Mouse (Mus musculus): Measurements from ENCODE around the gene C1qc. TPM values are rescaled to one million over a fixed set of nuclear protein-coding genes. Genes with fewer than 3 reads are reported as not detected.

Gene C1qc
- 55.9 and 82.1 TPM in 2 replicates for polyA plus RNA-seq (2015; fragmentation: Nextera tagmentation; extraction: Ambion mirVana)

DNA sequence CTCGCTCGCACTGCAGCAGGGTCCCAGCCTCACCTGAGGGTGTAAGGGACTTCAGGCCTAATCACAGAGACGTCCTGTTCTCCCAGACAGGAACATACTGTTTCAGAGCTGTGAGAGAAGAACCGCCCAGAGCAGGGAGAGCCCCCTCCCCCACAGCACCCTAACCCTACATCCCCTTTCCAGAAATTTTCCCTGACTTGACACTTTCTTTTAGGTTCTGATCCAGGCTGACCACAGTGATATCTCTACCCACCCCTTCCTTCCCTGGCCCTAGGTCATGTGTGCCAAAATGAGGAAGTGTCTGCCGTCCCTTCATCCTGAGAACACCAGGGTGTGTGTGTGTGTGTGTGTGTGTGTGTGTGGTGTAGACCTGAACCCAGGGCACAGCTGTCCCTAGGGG lies at the start of gene C1qc:
TSS of gene C1qc (minus strand) at position 255 of the 400 bp plus-strand sequence.

DNA sequence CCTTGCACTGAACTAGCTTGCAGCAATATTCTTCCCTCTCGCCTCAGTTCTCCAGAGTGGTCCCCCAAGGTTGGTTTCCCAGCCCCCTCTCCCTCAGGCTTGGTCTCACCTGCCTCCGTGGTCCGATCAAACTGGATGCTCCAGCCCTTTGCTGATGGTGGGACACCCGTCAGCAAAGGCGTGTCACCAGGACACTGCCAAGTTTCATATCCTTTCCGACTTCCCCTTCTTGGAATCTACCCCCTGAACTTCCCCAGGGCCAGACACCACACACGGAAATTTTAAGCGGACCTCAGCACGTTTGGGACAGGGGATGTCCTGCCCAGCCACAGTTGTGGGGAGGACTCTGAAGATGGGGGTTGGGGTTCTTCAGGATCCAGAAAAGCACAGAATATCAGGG lies 5.8 kb upstream of the C1qc start, which contains the start of gene C1qa:
TSS of gene C1qa (minus strand) at position 167 of the 400 bp plus-strand sequence.

DNA sequence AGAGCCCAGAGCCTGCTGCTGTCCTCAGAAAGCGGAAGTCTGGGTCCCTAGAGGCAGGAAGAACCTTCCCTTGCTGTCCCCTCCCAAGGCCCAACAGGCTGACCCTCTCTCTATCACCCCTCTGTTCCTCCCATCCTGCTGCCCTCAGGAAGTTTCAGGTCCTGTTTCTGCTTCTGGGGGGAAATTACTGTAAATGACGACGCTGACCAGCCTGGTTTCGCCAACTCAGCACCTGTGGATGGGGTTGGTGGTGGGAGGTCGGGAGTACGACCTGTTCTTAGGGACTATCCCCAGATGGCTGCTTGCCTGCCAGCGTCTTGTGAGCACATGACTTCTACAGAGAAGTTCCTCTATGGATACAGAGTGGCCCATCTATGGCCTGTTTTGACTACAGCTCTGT lies 6.8 kb downstream of the C1qc start, which contains the start of gene C1qb:
TSS of gene C1qb (minus strand) at position 87 of the 400 bp plus-strand sequence.

Other genes with a start within 250 kb of the C1qc start
- 1.3 and 2.0 TPM in 2 replicates for gene Ephb2, start 57.1 kb downstream of the C1qc start, polyA plus RNA-seq (2015; fragmentation: Nextera tagmentation; extraction: Ambion mirVana)
- gene C1qb, start 6.9 kb downstream of the C1qc start, polyA plus RNA-seq (2015; fragmentation: Nextera tagmentation; extraction: Ambion mirVana) = 96.7 and 155 TPM in 2 replicates
- 56.6 and 89.9 TPM in 2 replicates for gene C1qa, start 5.7 kb upstream of the C1qc start, polyA plus RNA-seq (2015; fragmentation: Nextera tagmentation; extraction: Ambion mirVana)
- 0.19 and 0.34 TPM in 2 replicates for gene Epha8, start 63.8 kb upstream of the C1qc start, polyA plus RNA-seq (2015; fragmentation: Nextera tagmentation; extraction: Ambion mirVana)
- 1.6 and 1.9 TPM in 2 replicates for gene Zbtb40, start 155.7 kb upstream of the C1qc start, polyA plus RNA-seq (2015; fragmentation: Nextera tagmentation; extraction: Ambion mirVana)